Mouse (Mus musculus) adrenal gland, postnatal 10 days (tissue): ENCODE results near the gene Map7d1. TPM values are rescaled to one million over a fixed set of nuclear protein-coding genes. Genes with fewer than 3 reads are reported as not detected.
A peak's percentile ranks its signal among the peaks of the same experiment; 100 is the strongest.

Source experiments
- DNase-seq: peaks from one replicate; pipeline ENCODE4 v3.0.0; 2021; ENCODE audit warnings: mixed read lengths
- long read RNA-seq, 2 experiments: library from polyadenylated mRNA; stranded (forward); transcript quantifications; one replicate each; pipeline ENCODE4 v2.0.0; 2021
- total RNA-seq, 2 experiments: library from RNA; stranded (reverse); gene quantifications; 2 replicates each; pipeline ENCODE4 v1.2.3; 2021

Gene Map7d1
- total RNA-seq = 10 to 100 TPM; 60.4 to 72.7 TPM
- long read RNA-seq, experiment 1, transcript Map7d1-203 (18 exons, 3,249 nt) = major isoform, 10 of 93 reads
- long read RNA-seq, experiment 1, transcript Map7d1-202 (17 exons, 3,195 nt) = minor isoform, 6 of 93 reads
- long read RNA-seq, experiment 1, transcript Map7d1-201 (17 exons, 3,351 nt) = minor isoform, 5 of 93 reads
- long read RNA-seq, experiment 1, partial matches to known transcripts = 24 of 93 reads
- long read RNA-seq, experiment 1, other reads (novel, unspliced or antisense) = 47 of 93 reads
- long read RNA-seq, experiment 2, transcript Map7d1-202 (17 exons, 3,195 nt) = minor isoform, 5 of 91 reads
- long read RNA-seq, experiment 2, transcript Map7d1-203 (18 exons, 3,249 nt) = major isoform, 16 of 91 reads
- long read RNA-seq, experiment 2, transcript Map7d1-201 (17 exons, 3,351 nt) = minor isoform, 5 of 91 reads
- long read RNA-seq, experiment 2, partial matches to known transcripts = 9 of 91 reads
- long read RNA-seq, experiment 2, other reads (novel, unspliced or antisense) = 56 of 91 reads

DNA sequence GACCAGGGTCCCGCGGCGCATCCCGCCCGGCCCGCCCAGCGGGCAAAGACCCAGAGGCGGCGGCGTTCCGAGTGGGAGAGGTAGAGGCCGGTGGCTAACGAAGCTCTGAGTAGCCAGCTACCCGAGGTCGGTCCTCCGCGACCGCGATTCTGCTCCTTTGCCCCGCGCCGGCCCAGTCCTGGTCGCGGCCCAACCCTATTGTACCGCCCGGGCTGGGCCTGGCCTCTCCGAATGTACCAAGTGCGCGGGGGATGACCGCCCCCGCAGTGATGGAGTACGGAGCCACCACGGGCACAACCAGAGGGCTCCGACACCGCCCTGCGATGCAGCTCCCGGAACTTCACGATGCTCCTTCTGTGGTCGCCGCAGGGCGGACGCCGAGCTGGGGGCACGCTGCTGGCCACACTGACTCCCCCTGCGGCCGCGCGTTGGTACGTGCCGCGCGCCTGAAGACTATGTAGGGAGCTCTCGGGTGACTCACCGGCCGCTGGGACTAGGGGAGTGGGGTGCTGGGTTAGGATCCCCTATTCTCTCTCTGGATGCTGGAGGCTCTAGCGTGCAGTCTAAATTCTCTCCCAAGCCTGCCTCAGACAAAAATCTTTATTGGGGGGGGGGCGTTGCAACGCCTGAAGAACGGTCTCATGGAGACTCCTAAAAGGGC lies at the start of gene Map7d1:
Map7d1 (minus strand) TSS at position 213 of the 661 bp plus-strand sequence.
- DNase-seq = peak; percentile 94

DNA sequence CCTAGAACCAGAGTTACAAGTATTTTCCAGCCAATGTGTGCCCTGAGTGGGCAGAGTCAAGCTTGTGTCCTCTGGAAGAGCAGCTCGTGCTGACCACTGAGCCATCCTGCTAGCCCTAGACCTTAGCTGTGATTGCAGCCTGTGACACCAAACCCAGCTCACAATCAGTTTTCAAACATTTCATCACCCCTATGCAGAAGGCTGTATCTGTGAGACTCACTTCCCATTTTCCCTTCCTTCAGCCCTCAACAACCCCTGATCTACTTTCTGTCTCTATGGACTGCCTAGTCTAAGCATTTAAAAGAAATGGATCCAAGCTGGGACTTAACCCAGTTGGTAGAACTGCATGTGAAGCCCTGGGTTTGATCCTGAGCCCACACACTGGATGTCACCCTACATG lies 49.3 kb upstream of the Map7d1 start:
- no peak for DNase-seq

DNA sequence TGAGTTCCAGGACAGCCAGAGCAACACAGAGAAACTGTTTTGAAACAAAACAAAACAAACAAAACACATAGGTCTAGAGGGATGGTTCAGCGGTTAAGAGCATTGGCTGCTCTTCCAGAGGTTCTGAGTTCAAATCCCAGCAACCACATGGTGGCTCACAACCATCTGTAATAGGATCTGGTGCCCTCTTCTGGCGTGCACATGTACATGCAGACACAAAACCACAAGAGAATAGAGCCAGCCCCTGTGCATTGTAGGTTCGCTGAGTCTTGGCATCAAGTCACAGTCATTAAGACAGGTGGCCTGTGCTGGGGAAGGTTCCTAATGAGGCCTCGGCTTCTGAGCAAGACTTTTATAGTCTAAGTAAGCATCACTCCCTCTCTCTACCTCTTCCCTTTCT lies 47.7 kb upstream of the Map7d1 start:
- DNase-seq = no peak

DNA sequence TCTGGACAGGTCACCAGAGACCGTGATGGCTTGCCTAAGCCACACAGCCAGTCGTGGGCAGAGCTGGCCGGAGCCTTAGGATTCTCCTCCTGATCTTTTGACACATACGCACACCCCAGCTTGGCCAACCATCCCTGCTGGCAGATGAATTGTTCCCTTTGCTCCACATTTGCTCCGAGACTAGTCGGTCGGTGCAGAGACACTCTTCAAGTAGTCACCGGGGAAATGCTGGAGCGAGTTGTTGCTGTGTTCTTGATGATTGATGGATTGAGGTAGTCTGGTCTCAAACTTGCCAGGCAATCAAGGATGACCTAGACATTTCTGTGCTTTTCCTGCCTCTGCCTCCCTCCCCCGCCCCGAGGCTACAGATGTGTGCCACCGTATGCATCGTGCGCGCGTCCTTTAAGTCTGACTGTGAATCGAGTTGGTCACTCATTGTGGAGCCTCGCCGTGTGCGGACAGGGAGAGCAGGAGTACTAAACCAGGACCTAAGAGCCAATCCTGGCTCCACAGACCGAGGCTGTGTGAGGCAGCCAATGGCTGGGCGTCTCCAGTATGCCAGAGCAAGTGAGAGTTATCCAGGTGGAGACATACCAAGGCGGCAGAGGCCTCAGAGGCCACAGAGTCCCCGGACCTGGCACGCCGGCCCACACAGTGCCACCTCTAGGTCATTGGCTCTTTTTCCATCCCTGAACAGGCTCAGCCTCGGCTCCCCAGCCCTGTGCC lies 45.6 kb upstream of the Map7d1 start:
- no peak for DNase-seq

DNA sequence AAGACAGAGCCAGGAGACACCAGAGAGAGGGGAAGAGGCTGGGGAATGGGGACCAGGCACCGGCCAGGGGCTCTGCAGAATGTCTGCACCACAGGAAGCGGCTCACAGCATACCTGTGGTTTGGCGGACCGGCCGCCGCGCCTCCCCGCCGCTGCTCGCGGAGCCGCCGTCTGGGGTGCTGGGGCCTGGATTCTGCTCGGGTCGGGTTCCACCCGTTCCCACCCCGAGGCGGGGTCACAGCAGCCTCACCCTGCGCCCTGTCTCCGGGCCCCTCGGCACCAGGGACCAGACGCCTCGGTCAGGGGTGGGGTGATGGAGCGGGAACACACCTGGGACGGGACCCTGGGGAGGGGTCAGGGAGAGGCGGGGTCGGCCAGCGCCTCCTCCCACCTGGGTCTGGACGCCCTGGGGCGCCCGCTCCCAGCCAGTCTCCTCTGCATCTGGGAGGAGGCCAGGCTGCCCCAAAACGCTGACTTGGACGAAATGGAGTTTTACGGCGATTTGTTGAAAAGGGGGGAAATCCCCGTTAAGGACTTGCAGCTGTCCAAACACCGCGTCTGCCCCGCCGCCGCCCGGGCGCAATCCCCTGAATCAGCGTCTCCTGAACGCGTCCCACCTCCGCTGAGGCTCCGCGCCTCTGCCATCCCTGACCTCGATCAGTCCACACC lies 44.9 kb upstream of the Map7d1 start:
- DNase-seq = peak; percentile 29

DNA sequence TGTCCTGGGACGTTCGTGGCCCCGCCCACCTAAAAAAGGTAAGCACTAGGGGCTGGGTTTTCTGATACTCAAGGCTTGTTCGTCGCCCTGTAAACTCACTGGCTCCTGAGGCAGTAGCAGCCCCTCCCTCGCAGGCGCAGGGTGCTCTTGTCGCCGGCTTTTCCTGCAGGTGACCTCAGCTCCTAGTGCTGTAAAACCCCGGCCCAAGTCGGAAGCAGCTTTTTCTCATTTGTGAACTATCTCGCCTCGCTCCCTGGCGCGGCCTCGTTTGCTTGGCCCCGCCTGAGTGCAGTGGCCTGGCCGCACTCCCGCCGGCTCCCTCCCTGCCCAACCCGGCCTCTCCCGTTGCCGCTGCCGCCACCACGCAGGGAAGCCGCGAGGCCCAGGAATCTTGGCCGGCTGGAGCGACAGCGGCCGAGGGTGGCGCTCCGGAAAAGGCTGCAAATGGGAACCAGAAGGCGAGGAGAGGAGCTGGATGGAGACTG lies 40.5 kb upstream of the Map7d1 start:
- peak; percentile 86 for DNase-seq

DNA sequence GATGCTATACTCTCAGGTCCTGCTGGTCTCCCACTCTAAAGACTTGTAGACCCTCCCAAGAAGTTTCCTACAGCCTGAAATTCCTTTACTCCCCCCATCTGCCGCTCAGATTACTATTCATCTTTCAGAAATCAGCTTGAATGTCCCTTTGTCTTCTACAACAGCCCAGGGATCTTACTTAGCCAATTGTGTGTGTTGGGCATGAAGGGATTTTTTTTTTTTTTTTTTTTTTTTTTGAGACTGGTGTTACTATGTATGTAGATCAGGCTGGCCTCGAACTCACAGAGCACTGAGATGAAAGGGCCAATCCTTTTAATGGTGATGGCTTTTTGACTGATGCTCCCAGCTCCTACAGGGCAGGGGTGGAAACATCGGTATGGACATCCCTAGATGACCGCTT lies 39.8 kb upstream of the Map7d1 start:
- no peak for DNase-seq

DNA sequence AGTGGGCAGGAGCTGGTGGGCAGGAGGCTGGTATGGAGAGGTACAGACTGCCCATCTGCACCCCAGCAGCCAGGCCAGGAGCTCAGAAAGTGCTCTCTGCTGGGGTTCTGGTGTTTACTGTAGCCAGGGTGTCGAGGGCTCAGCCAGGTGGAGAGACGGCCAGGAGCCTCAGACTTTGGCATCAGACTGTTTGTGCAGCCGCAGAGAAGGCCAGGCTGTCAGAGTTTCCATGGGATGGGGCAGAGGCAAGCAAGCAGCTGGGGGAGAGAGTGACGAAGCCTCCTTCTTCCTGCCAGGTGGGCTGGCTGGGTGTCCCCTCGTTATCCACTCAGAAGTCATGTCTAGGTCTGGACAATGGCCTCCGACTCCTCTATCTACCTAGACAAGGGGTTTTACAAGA lies 39.0 kb upstream of the Map7d1 start:
- DNase-seq = no peak

DNA sequence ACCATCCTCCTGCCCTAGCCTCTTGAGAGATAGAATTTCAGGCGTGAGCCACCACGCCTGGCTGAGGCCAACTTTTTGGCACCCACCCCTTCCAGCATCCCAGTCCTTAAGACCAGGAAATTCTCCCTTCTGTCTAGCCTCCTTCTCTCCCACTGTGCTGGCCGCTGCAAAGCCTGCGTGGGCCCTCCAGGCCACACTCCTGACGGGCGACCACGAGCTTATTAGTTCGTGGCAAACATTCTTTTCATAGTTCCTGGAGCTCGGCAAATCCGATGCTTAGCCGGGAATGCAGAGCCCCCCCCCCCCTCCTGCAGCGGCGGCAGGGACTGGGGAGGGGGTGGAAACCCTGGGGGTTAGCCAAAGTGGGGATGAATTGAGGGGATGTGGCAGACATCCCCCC lies 35.1 kb upstream of the Map7d1 start:
- no peak for DNase-seq

DNA sequence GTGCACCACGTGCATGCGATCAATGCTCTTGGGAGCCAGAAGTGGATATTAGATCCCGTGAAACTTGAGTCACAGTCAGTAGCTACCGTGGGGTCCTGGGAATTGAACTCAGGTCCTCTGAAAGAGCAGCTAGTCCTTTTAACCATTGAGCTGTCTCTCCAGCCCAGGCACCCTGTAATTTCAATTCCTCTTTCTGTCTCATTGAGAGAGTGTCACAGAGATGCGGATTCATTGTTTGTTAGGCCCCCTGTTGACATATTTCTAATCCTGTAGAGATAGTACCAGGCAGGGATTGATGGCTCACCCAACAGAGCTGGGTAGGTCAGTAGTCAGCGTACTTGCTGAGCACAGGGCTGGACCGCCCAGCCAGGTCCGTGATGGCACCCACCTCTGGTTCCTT lies 34.2 kb upstream of the Map7d1 start:
- DNase-seq = no peak

DNA sequence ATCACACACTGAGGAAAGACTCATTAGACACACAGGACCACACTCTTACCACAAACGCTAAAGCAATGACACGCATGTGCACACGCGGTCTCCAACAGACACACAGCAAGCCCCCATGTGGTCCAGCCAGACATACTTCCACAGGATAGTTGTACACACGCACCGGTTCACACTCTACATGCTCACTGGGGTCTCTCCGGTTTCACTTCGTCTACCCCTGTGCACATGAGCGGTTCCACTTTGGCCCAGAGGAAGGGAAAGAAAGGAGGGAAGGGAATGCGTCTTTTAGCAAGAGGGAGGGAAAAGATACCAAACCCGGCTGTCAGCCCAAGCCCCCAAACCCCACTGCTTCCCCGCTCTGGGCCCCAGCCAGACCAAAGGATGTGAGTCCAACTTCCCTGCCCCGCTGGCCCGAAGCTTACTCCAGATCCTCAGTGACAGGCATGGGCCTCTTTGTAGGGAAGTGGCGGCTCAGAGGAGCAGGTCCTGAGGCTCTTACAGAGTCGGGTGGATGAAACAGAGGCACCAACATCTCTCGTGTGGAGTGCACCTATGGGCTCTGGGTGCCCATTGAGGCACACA lies 32.0 kb upstream of the Map7d1 start:
- DNase-seq = no peak

DNA sequence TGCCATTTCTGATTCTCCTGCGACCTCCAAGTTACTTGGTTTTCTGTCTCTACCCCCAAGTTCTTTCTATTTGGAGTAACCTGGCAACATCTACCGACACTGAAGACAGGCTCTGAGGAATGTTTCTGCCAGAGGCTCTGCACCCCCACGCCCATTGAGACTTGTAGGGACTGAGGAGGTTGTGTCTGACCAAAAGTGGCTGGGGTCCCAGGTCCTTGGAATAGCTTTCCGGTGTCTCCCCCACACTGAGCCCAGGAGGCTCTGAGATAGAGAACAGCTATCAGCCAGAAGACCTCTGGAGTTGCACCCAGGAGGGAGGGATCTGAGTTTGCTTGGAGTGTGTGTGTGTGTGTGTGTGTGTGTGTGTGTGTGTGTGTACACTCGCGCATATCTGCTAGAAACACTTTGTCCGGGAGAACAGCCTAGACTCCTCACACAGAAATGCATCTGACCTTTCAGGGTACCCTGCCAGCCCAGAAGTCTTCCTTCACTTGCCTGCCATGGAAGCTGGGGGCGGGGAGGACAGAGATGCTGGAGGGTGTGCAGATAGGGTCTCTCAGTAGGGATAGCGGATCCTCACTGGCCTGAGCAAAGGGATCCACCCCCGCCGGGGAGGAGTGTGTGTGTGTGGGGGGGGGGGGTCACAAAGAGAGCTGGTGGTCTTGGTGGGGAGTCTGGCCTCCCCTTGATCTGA lies 31.3 kb upstream of the Map7d1 start:
- DNase-seq = no peak

DNA sequence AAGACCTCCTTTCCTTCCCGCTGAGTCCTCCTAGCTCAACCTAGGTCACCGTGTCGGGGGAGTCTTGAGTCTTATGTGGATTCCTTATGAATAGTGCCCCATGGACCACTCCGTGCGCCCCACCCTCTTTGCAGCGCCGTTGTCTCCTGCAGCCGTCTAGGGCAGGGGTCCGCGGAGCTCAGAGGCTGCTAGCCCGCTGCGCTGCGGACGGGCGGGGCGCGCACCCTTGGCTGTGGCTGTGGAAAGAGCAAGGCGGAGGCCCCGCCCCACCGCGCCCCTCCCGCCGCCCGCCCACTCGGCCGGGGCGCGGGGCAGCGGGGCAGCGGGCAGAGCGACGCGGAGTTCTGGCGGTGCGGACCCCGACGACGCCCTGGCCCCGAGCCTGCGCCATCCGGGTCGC lies 30.3 kb upstream of the Map7d1 start, which contains the start of gene Col8a2:
Col8a2 (plus strand) TSS at position 302 of the 400 bp plus-strand sequence.
- peak; percentile 51 for DNase-seq

DNA sequence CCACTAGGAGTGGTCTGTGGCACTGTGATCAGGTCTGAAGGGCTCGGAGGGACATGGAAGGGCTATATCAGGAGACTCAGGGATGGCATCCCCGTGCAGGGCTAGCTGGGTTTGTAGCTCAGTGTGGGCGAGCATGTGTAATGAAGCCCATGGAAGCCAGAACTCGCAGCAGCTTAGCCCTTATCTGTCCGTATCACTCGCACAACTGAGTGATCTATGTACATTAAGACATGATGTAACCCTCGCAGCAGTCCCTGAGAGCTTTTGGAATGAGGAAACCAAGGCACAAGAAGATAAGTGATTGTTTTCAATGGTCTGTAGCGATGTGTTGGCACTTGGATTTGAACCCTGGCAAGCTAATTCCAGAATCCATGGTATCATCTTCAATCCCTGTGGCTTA lies 27.4 kb upstream of the Map7d1 start:
- no peak for DNase-seq

DNA sequence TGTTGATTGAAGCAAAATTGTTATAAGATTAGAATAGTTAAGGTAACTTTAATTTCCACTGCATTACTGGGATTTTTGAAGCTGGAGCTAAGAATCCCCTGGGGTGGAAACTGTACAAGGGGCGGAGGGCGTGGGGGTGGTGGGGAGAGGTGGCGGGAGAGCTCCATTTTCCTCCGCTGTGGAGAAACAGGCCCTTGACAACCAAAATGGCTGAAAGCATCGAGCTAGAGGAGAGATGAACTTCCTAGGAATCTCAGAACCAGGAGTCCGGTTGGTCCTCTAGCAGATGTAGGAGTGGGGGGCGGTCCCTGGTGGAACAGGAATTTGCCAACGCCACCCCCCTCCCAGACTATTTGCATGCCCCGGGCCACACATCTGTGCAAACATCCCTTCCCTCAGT lies 25.6 kb upstream of the Map7d1 start:
- DNase-seq = no peak

DNA sequence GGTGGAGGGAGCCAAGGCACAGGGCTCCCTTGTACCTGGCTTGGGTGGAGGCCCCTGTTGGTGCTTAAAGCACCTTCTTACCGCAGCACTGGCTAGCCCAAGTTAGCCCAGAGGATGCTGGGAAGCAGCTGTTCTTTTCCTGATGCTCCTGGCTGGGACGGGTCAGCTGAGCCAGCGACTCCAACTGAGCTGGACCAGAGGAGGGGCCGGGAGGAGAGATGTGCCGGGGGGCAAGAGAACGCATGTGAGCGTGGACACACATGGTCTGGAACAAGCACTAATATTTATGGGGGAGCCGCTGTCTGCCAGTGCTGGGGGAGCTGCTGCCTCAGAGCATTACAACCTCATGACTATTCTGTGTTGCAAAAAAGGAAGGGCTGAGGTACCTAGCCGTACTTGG lies 22.8 kb upstream of the Map7d1 start:
- DNase-seq = no peak

DNA sequence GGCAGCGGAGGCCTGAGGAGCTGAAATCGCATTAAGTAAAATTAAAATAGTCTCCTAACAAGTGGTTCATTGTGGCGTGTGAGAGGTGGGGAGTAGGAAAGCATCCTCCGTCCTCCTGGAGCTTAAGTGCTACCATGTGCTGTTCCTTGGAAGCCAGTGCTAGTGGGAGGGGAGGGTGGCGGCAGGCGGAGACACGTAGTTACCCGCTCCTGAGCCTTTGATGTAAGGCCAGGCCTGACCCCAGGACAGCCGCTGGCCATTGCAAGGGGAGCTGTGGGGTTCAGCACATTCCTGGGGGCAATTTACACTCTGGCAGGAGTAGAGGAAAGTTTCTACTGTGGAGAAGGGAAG lies 22.4 kb upstream of the Map7d1 start:
- no peak for DNase-seq

DNA sequence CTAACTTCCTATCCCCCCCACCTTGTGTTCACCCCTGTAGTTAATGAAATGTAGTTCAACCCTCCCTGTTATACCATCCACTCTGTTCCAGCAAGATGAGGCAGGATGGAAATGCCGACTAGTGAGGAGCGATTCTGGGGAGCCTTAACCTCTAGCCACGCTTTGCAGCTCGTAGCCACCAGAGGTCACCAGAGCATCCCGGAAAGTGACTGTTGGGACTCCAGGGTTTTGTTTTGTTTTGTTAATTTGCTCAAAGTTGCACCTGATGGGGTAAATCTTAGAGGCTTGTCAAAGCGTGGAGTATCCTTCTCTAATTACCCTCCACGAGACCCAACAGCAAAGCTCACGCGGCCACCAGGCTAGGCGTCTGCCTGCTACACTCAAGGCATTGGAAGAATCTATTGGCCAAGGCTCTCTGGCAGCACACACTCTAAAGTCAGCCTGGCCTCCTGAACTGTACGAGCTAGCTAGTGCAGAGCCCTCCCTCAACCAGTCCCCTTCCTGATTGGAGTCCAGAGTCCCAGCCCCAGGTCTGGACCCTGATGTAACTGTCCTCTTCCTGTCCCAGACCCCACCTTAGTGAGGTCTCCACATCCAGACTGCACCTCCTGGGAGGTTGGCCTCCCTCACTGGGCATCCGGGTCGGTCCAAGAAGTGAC lies 21.9 kb upstream of the Map7d1 start:
- DNase-seq = peak; percentile 69

DNA sequence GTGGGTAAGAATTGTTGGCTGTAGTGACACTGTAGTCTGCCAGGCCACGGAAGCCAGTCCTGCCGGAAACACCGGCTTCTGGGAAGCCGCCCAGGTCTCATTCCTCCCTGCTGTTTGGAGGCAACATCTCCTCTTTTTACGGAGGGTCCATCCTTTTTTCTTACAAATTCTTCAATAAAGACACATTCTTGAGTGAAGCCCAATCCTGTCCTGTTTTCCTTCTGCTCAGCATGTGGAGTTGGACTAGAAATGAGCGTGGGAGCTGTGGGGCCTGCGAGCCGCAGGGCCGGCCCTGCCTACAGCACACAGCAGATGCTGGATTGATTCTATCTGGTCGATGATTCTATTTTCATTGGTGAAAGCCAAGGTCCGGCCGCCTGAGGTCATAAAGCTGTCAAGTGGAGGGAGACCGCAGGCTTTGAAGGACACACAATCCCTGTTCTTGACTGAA lies 19.6 kb upstream of the Map7d1 start:
- DNase-seq = peak; percentile 44

DNA sequence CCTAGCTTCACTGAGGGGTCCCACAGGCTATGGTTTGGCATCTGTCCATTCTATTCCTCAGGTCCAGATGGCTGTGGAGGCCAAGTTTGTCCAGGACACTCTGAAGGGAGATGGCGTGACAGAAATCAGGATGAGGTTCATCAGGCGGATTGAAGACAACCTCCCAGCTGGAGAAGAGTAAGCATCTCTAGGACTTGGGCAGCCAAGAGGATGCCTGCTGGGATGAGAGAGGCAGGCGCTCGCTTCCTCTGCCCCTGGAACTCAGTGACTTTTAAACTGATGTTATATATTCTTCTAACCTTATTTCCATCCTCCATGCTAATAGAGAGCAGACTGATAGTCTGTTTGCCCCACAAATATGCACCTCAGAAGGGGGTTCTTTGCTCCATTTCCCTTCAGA lies 18.9 kb upstream of the Map7d1 start:
- no peak for DNase-seq

DNA sequence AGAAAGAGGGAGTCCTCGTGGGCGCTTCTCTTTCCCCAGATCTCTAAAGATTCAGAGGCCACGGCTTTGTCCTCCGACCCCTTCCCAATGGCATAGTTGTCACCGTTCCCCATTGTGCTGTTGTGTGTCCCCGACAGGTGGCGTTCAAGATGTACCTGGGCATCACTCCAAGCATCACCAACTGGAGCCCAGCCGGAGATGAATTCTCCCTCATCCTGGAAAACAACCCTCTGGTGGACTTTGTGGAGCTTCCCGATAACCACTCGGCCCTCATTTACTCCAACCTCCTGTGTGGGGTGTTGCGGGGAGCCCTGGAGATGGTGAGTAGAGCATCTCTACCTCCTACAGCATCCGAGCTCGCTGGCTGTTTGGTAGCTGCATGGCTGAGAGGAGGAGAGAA lies 17.6 kb upstream of the Map7d1 start:
- no peak for DNase-seq
